ENCODE assay signal across 10 mouse cellular contexts in the genomic region with DNA sequence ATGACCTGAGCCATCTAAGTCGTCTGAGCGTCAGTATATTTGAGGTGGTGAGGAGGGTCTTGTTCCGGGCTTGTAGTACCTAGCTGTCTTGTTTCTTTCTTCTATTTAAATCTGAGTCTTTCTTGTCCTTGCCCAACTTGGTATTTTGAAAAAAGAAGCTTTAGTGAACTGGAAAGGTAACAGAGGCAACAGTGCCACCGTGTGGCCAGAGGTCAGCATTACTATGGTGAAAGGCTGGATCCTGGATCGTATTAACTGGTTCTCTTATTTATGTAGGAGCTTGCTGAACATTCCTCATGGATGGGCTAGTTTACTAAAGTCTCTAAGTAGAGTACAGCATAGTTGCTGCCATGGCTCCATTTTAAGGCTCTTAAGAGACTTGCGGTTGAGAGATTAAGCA. TPM values are rescaled to one million over a fixed set of nuclear protein-coding genes. Genes with fewer than 3 reads are reported as not detected.
DNase-seq lines count a peak whose midpoint lies in the region; ATAC-seq and TF ChIP-seq lines count a peak whose summit lies in the region.
"Had no signal": no experiment of that assay in that cellular context is flagged by ENCODE, and none has a peak within 500 bp of the region (broad histone marks: within the 10 kb centered on the region; RNA-seq: fewer than 3 reads in every experiment).

No protein-coding gene starts in this region.

- no peaks in the 10 kb centered on the region for H3K36me3 ChIP-seq in hindbrain, embryonic 14.5 days (replicated peaks; ENCODE audit: control insufficient read depth, insufficient read depth)
- H3K36me3 ChIP-seq in hindbrain, embryonic 16.5 days (ENCODE audit: control insufficient read depth, insufficient read depth, low read length), result no peaks in the 10 kb centered on the region
- H3K36me3 ChIP-seq in midbrain, postnatal 0 days (ENCODE audit: insufficient read depth, low read length), result no peaks in the 10 kb centered on the region
- H3K36me3 ChIP-seq: embryonic facial prominence, embryonic 13.5 days; neural tube, embryonic 13.5 days had no signal

- no peak overlapping the region for H3K9ac ChIP-seq in hindbrain, embryonic 14.5 days
- no peak overlapping the region for H3K9ac ChIP-seq in hindbrain, embryonic 16.5 days (ENCODE audit: low read depth, low read length)
- H3K9ac ChIP-seq in midbrain, postnatal 0 days (replicated peaks; ENCODE audit: low read length, poor library complexity, severe bottlenecking), result no peak overlapping the region
- H3K9ac ChIP-seq: embryonic facial prominence, embryonic 13.5 days; neural tube, embryonic 13.5 days had no signal

- 22% methylated on average over 6 of the region's 6 CpGs for WGBS in hindbrain, embryonic 14.5 days
- WGBS in hindbrain, embryonic 16.5 days, result 27% methylated on average over 6 of the region's 6 CpGs
- 17% methylated on average over 6 of the region's 6 CpGs for WGBS in midbrain, postnatal 0 days

- TF ChIP-seq CTCF in midbrain, postnatal 0 days (IDR thresholded peaks at IDR 0.05), result peak; percentile 94

- no peak for ATAC-seq in hindbrain, embryonic 14.5 days (ENCODE audit: low FRiP score)
- no peak for ATAC-seq in hindbrain, embryonic 16.5 days
- no peak for ATAC-seq in midbrain, postnatal 0 days (ENCODE audit: low FRiP score)

- no peak overlapping the region for H3K27ac ChIP-seq in hindbrain, embryonic 14.5 days
- no peak overlapping the region for H3K27ac ChIP-seq in hindbrain, embryonic 16.5 days (ENCODE audit: low read depth, low read length)
- H3K27ac ChIP-seq in midbrain, postnatal 0 days (ENCODE audit: low read depth, low read length), result no peak overlapping the region
- H3K27ac ChIP-seq: embryonic facial prominence, embryonic 13.5 days; neural tube, embryonic 13.5 days had no signal

- intact Hi-C loops in heart, postnatal 10 days (cut with DNase I), result loop anchor here (1.0 to 5.0 kb wide), 3 partner anchors 266 to 1206 kb away; partner anchors contain the start of gene Neto2

- H3K4me2 ChIP-seq in hindbrain, embryonic 14.5 days (replicated peaks), result no peak overlapping the region
- no peak overlapping the region for H3K4me2 ChIP-seq in hindbrain, embryonic 16.5 days (ENCODE audit: low read length)
- no peak overlapping the region for H3K4me2 ChIP-seq in midbrain, postnatal 0 days (ENCODE audit: low read depth, low read length, poor library complexity, severe bottlenecking)
- H3K4me2 ChIP-seq: embryonic facial prominence, embryonic 13.5 days; neural tube, embryonic 13.5 days had no signal

- DNase-seq in hindbrain, embryonic 14.5 days (ENCODE audit: low spot score), result peak; percentile 94
- DNase-seq in T-cell, adult 2 months (ENCODE audit: low spot score), result peak; percentile 54
- peak; percentile 68 to 76 for DNase-seq in cerebellum, postnatal 4 days (ENCODE audit: low spot score in 2 of 2)
- DNase-seq in heart, postnatal 10 days, result peak; percentile 77 to 84
- DNase-seq in left cerebral cortex, adult 18-20 months (ENCODE audit: low spot score in 2 of 2), result peak; percentile 75 to 78
- peak; percentile 88 for DNase-seq in midbrain, postnatal 0 days (ENCODE audit: low spot score)
- DNase-seq in testis, postnatal 14 days (ENCODE audit: low spot score), result peak; percentile 27

- H3K4me1 ChIP-seq in hindbrain, embryonic 14.5 days (replicated peaks; ENCODE audit: control insufficient read depth, insufficient read depth, low read length), result no peaks in the 10 kb centered on the region
- no peaks in the 10 kb centered on the region for H3K4me1 ChIP-seq in hindbrain, embryonic 16.5 days (ENCODE audit: control insufficient read depth, insufficient read depth, low read depth, low read length)
- no peaks in the 10 kb centered on the region for H3K4me1 ChIP-seq in midbrain, postnatal 0 days (ENCODE audit: insufficient read depth, low read length)
- H3K4me1 ChIP-seq: embryonic facial prominence, embryonic 13.5 days; neural tube, embryonic 13.5 days had no signal

- H3K9me3 ChIP-seq in hindbrain, embryonic 14.5 days (ENCODE audit: control insufficient read depth, low read length), result no peaks in the 10 kb centered on the region
- H3K9me3 ChIP-seq in hindbrain, embryonic 16.5 days (ENCODE audit: control insufficient read depth, low read length), result no peaks in the 10 kb centered on the region
- H3K9me3 ChIP-seq in midbrain, postnatal 0 days (ENCODE audit: low read length), result no peaks in the 10 kb centered on the region
- H3K9me3 ChIP-seq: embryonic facial prominence, embryonic 13.5 days had no signal

- H3K4me3 ChIP-seq in hindbrain, embryonic 14.5 days (replicated peaks; ENCODE audit: low read length), result no peak overlapping the region
- H3K4me3 ChIP-seq in hindbrain, embryonic 16.5 days (ENCODE audit: low read length), result no peak overlapping the region
- H3K4me3 ChIP-seq in midbrain, postnatal 0 days (ENCODE audit: low read depth, low read length), result no peak overlapping the region
- H3K4me3 ChIP-seq: embryonic facial prominence, embryonic 13.5 days; neural tube, embryonic 13.5 days had no signal

- H3K27me3 ChIP-seq in hindbrain, embryonic 14.5 days (ENCODE audit: control insufficient read depth, insufficient read depth, low read length), result no peaks in the 10 kb centered on the region
- H3K27me3 ChIP-seq in hindbrain, embryonic 16.5 days (replicated peaks; ENCODE audit: control insufficient read depth, insufficient read depth, low read length), result no peaks in the 10 kb centered on the region
- no peaks in the 10 kb centered on the region for H3K27me3 ChIP-seq in midbrain, postnatal 0 days (ENCODE audit: insufficient read depth, low read length)
- H3K27me3 ChIP-seq: embryonic facial prominence, embryonic 13.5 days; neural tube, embryonic 13.5 days had no signal

RNA-seq across cellular contexts. Expression of gene N4bp1, which starts 23.5 kb away (rescaled TPM):
- 11.0 and 11.8 TPM in 2 replicates for polyA plus RNA-seq in hindbrain, embryonic 14.5 days (2014; fragmentation: Nextera tagmentation; extraction: Ambion mirVana)
- 7.7 and 9.5 TPM in 2 replicates for polyA plus RNA-seq in hindbrain, embryonic 16.5 days (2015; fragmentation: Nextera tagmentation; extraction: Ambion mirVana)
- 10 to 100 TPM; 19.6 to 24.6 TPM for total RNA-seq in heart, postnatal 10 days (2021)
- total RNA-seq in left cerebral cortex, adult 18-20 months (2021), result 10 to 100 TPM; 44.1 to 47.3 TPM
- total RNA-seq in midbrain, postnatal 0 days (2014; rRNA removed), result 16.0 and 16.8 TPM in 2 replicates
- polyA plus RNA-seq in midbrain, postnatal 0 days (2015; fragmentation: Nextera tagmentation; extraction: Ambion mirVana), result 4.7 and 5.8 TPM in 2 replicates

Comparison
In these comparisons a context has a peak if more than half of its experiments do, and no peak if none do; other contexts are left out.
1. DNase-seq: peak in every context shown above with its lines; median percentile 94 in hindbrain, embryonic 14.5 days; 88 in midbrain, postnatal 0 days; 80 in heart, postnatal 10 days; 76 in left cerebral cortex, adult 18-20 months; 72 in cerebellum, postnatal 4 days; 54 in T-cell, adult 2 months; 27 in testis, postnatal 14 days.